Mouse (Mus musculus): ENCODE results near the gene Ttc30b.

Ttc30b gene

DNA sequence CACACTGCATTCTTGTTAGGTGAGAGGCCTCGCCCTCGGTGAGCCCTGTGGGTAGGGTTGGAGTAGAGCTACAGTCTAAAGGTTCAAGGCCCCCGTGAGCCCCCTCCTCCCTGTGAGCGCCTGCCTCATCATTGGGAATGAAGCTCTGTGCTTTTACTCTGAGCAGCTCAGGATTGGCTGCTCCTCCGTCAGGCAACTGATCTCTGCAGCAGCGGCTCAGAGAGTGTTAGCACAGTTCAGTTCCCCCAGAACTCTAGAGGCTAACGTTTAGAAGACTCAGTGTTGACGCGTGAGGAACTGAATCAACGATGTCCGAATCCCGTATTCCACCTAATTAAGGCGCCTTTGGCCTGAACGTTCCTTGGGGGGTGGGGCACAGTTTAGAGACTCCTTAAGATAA, 17.3 kb upstream of the Ttc30b start:
- in situ Hi-C loops (cut with MboI, MseI) = no loop called here

DNA sequence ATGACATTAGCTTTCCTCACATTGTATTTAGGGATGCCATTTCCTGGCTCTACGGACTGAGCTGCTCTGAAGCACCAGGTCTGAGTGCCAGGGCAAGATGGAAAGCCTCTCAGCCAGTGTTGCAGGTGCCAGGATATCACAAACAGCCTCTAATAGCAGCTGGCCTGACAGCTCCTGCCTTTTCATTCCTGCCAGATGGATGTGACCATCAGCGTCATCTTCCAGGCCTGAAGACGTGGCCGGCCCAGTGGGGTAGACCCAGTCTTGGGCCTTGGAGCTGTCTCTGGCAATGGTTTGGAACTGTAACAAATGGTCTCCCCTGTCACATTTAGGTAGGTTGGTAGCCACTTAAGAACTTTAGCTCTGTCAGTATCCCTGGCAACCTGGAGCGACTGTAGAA, 14.9 kb upstream of the Ttc30b start:
- in situ Hi-C loops (cut with MboI, MseI) = loop anchor here (5.0 kb wide), 1 partner anchor 66 kb away; no protein-coding TSS in a partner anchor

DNA sequence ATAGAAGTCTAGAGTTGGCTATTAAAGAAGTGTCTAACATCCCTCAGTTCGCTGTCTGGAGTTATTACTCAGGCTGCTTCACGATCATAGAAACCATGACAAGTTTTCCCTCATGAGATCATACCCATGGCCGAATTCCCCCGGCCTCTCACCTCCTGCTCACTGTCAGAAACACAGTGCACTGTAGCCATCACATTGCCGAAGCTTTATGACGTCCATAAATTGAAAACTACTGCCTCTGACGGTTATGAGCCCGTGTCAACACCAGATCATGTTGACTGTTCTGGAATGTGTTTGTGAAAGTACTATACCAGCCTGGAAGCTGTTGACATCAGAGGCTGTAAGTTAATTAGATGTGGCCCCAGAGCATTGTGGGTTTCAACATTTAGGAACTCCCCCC, 12.3 kb upstream of the Ttc30b start:
- in situ Hi-C loops (cut with MboI, MseI) = loop anchor here (5.0 kb wide), 1 partner anchor 63 kb away; no protein-coding TSS in a partner anchor

DNA sequence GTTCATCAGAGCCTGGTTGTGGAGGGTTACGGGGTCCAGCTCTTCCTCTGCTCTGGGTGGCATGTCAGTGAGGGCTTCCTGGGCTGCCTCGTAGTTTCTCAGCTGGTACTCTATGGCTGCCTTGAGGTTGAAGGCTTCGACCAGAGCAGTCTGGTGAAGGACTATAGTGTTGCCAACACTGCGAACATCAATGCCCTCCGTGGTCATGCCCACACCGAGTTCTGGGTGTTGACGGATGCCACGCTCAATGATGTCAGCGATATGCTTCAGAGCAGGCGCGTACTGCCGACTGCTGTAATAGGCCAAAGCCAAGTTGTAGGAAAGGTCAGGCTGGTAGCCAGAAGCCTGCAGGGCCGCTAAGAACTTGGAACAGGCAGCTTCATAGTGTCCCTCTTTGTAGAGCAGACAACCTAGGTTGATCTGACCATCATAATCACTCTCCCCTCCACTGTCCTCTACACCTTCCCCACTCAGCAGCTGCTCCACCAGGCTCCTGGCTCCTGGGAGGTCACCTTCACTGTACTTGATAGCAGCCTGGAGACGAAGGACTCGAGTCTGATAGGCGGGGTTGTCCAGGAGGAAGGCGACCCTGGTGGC, 767 bp downstream of the Ttc30b start:
- in situ Hi-C loops (cut with MboI, MseI) = loop anchor here (5.0 kb wide), 1 partner anchor 40 kb away; the partner anchor contains the start of gene Ttc30a2 (in 2 of the 2)

DNA sequence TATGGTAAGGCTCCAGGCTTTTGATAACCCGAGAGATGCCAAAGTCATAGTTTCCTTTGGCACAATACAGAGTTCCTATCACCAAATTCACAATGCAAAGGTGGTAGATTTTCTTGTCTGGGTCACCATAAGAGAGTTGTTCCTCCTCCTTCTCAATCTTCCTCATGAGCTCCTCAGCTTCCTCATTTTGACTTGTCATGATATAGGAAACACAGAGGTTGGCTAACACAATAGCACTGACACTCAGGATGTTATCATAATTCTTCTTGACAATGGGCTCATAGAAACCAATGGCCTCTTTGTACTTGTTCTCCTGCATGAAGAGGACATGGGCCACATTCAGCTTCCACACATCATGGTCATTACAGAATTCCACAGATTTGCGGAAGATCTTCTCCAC, 1.7 kb downstream of the Ttc30b start:
- in situ Hi-C loops (cut with MboI, MseI) = loop anchor here (5.0 kb wide), 1 partner anchor 41 kb away; the partner anchor contains the start of gene Ttc30a2 (in 2 of the 2)

DNA sequence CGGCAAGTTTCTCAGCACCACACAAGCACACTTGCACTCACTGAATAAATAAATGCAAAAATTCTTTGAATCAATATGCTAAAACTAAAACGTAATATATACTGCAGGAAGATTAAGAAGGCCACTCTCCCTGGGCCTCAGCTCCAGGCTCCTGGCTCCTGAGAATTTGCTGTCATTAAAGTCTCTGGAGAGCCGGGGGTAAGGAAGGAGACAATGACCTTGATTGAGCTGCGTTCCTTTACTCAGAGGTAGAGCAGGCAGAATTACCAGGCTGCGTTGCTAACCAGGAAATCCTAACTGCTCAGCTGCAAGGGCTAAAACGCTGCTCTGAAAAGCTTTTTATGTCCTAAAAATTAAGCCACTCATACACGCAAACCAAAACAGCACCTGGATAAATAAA, 4.8 kb downstream of the Ttc30b start:
- in situ Hi-C loops (cut with MboI, MseI) = no loop called here

DNA sequence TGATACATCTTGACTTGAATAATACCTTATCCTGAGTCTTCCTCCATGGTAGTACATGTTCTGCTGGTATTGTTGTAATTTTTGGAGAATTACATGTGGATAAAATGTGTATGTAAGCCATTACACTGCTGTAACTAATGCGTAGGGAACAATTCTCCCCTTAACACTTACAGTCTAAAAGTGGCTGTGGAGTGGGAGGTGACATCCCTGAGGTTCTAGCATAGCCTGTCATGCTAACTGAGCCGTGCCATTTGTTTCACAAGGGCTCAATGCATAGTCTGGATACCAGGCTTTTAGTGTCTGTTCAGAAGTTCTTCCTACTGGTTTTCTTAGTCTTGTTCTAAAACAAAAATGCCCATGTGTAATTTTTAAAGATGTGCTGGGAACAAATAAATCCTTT, 7.4 kb downstream of the Ttc30b start:
- in situ Hi-C loops (cut with MboI, MseI) = no loop called here

DNA sequence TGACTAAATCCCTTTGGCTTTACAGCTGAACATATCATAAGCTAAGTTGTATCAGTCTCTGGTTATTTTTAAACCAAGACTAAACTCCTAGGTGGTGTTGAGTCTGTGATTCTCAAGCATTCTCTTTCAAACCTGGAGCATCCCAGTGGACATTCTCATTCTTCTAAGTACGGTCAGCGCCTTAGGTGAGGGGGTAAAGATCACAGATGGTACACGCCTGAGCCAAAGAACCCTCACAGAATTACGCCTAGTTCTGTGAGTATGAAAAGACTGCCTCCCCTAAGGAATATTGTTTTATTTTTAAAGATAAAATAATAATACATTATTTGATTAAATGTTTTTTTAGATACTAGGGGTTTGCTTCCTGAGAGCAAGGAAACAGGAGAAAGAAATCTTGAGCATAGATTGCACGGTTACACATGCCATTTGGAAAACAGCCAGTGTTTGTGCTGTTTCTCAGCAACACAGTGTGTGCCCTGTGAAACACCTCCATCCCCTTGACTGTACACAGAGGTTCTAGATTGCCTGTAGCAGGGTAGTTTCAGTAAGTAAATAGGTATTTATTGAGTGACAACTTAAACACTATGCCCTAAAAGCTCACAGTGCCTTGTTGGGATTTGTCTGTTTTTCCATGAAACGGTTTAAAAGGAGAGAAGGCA, 8.5 kb downstream of the Ttc30b start:
- in situ Hi-C loops (cut with MboI, MseI) = no loop called here

DNA sequence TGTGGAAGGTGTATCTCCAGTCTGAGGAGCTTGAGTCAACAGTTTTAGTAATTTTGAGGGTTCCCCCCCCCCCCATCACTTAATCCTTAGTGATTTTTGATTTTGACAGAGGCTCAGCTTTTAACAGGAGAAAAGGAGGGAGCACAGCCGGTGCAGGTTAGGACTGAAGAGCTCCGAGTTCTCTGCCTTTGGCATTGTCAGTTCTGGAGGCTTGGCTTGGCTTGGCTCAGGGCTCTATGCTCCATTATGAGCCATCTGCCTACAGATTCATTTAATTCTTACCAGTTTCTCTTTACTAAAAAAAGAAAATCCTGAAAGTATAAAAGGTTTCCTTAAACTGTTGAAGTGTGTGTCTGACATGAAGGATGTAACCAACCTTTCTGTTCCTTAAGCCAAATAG, 9.2 kb downstream of the Ttc30b start:
- in situ Hi-C loops (cut with MboI, MseI) = no loop called here

DNA sequence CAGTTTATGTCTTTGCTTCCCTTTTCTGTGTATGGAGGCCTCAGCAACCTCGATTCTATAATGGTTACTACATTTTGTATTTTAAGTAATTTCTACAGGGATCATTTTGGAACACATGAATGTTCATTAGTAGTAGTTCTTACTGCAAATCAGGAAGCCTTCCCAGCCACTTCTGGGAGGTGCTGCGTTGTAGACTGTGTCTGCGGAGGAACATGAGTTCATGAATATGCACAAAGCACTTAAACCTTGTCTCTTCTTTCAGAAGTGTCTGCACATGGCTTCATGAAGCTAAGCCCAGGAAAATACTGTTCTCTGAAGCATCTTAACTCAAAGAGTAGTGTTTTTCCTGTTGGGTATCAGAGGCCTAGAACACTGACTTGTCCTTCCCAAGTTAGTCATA, 10.4 kb downstream of the Ttc30b start:
- in situ Hi-C loops (cut with MboI, MseI) = no loop called here

DNA sequence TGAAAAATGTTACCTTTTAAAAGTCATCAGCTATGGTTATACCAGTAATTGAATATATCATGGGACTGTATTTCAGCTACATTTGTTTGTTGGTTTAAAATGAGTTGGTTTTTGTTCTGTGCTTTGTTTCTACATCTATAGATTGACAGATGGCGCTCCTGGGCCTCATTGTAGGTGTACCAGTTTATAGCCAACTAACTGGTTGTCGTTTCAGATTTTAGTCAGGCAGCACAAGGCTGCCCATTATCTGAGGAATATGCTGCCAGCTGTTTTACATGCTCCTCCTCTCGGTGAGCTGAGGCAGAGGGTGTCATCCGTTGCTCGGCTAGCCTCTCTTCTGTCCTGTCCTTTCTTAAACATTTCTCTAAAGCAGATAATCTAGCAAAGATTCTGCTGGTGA, 12.3 kb downstream of the Ttc30b start:
- in situ Hi-C loops (cut with MboI, MseI) = no loop called here

DNA sequence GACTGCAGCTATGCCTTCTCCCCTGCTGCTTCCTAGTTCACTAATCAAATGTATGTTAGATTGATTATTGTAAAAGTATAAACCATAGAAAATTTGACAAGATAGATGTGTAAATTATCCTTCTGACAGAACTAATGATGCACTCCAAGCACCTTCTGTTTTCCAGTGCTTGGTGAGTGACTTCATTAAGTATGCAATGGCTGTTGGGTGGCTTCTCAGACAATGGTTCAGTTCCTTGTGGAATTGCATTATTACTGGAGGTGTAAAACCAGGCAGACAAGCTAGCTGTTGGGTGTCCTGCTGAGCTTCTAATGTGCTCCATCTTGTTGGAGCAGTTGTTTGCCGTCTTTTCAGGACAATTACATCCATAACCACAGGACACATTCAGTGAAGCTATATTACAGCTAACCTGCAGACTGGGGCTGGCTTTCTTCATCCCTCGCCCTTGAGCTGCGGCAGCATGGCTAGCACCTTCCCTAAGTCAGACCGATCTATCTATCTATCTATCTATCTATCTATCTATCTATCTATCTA, 14.5 kb downstream of the Ttc30b start:
- in situ Hi-C loops (cut with MboI, MseI) = no loop called here

DNA sequence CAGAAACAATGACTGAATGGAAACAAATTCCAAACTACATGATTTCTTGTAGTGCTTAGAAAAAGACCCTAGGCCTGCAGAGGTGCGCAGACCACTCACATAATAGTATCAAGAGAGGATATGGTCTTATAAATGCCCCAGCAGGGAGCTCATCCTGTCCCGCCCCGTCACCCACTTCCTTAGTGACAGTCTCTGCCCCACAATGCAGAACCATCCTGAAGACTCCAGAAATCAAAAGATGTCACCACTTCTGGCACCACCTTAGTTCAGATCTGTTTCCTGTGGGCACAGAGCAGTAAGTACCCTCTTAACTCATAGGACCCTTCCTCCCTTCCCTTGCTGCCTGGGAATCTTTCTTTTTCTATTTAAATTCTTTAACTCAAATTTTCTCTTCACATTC, 23.3 kb downstream of the Ttc30b start:
- in situ Hi-C loops (cut with MboI, MseI) = no loop called here

DNA sequence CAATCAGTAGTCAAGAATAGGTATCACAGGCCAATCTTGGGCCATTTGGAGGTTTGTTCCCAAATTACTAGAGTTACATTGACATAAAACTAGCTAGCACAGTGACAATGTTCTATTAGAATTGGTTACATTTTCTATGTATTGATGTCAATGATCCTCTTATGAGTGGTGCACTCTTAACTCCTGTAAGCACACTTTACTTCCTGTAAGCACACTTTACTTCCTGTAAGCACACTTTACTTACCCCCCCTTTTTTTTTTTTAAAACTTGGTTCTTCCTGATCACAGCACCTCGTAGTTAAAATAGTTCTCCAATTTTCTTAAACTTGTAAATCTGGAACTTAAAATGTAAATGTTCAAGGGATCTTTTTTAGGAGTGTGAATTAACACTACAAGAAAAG, 31.2 kb downstream of the Ttc30b start:
- in situ Hi-C loops (cut with MboI, MseI) = no loop called here

DNA sequence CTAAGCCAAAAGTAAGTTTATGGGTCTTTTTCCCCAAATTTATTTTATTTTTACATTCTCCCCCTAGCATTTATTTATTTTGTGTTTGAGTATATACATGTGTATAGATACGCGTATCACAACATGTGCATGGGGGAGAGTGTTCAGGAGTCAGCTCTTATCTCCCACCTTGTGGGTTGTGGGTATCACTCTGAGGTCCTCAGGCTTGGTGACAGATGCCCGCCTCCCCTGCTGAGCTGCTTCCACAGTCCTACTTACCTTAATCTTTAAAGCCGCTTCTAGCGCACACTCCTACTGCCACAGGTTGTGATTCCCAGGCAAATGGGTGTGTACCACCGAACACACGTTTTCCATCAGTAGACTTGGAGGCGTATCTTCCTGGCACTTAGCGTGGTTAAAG, 36.5 kb downstream of the Ttc30b start:
- in situ Hi-C loops (cut with MboI, MseI) = no loop called here

DNA sequence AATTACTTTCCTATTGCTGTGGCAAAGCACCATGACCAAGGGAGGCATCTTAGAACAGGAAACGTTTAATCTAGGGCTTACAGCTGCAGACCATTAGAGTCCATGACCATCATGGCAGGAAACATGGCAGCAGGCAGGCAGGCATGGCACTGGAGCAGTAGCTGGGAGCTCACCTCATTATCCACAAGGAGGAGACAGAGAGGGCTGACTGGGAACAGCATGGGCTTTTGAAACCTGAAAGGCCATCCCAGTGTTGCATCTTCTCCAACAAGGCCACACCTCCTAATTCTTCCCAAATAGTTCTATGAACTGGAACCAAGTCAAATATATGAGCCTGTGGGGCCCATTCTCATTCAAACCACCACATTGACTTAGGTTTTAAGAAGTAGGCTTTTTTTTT, 38.1 kb downstream of the Ttc30b start:
- in situ Hi-C loops (cut with MboI, MseI) = no loop called here

DNA sequence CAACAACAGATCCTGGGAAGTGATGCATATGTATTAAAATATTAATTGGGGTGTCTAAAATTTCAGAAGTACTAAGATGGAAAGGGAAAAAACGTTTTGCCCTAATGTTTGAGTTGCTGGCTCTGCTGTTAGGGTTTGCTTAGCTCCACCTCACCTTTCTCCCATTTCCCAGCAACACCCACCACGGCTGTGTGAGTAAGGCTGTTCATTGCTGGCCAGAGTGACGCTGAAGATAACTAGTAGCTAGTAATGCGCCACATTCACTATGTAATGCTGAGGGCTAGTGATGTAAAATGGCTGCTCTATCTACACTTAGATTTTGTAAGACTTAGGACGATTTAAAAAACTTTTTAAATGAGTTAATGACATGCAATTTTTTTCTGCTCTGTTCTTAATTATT, 42.7 kb downstream of the Ttc30b start:
- in situ Hi-C loops (cut with MboI, MseI) = no loop called here

DNA sequence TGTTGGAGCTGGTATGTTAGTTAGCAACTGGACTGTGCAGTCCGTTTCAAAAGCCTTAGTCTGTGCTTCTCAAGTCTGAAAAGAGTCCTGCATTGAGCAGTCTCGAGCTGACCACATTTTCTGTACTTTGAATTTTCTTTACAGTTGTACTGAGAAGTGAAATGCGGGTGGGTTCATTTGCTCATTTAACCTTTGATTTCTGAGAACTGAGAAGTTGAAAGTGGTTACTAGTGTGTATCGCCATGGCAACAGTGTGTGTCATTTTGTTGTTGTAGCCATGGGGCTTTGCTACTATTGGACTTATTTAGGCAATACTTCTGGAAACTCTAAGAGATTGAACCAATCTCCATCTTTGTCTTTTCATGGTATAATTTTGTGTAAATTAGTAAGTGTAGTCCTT, 46.4 kb downstream of the Ttc30b start:
- in situ Hi-C loops (cut with MboI, MseI) = no loop called here

Measured in T-helper 17 cell (primary cell).